Mouse (Mus musculus) spleen, postnatal 10 days (tissue): Measurements from ENCODE around the gene Mettl27.
"Not testable (repeated sequence)": the region's sequence is repeated elsewhere in the genome, so short reads cannot be mapped to it uniquely, and the experiment has no call there.

Experiments
- DNase-seq, 2 experiments: peaks; one replicate each; pipeline ENCODE4 v3.0.0; 2021 to 2022; ENCODE audit warnings: low spot score in 2 of 2

Mettl27 gene

DNA sequence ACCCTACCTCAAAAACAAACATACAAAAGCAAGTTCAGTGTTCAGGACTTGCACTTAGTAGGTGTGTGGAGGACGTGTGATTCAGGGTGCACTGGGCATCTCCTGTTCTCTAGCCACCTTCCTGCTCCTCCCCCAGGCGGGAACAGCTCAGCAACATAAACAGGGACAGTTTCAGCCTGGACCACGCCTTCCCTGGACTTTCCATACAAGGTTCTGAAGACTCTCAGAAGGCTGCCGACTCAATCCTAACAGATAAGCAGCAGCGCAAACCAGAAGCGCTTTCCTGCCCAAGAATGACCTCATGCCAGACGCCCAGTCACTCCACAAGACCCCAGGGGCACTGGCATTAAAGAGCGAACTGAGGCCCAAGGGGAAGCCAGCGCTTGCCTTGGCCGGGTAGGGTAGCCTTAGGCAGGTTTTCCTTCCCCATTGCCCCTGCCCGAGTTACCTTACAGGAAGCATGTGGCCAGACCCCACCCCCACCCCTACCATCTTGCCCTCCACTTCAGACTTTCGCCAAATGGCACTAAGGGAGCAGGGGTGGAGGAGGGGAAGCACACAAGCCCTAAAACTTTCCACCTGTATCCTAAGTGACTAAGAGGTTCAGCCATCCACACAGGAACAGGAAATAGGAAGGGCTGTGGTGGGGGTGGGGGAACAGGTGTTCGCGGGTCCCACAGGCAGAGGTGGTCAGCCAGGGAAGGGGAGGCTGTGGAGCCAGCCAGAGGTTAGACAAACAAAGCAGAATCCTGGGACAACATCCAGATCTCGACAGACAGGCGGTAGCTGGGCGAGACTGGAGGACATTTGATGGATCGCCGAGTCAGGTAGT lies 19.1 kb downstream of the Mettl27 start:
- no peak for DNase-seq

DNA sequence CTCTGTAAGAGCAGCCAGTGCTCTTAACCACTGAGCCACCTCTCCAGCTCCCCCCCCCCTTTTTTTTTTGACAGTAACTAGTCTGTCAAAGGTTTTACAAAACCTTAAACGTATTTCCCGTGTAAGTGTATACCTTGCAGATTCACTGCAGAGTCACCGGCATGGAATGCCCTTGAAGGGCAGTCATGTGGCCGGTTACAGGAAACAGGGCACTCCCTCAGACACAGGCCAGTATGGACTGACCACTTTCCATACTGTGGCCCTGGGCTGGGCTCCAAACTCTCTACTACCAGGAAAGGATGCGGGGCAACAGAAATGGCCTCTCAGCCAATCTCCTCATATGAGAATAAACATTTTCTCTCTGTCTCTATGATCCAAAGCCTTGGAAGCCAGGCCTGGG lies 23.3 kb downstream of the Mettl27 start:
- no peak for DNase-seq

DNA sequence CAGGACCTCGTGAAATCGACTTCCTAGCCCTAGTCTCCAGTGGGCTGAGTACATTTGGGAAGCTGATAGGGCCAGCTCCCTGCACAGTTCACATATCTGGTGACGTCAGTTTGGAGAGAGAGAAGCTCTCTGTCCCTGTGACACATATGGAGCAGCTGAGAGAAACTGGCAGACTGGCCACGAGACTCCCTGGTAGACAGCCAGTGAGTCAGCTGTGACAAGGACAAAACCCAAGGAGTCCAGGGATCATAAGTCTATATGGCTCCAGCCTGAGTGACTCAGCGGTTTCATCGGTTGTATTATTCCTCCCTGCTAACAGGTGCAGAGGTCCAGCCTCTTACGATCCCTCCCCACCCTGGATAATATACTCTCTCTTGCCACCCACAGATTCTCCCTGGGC lies 26.9 kb downstream of the Mettl27 start:
- DNase-seq, result no peak

DNA sequence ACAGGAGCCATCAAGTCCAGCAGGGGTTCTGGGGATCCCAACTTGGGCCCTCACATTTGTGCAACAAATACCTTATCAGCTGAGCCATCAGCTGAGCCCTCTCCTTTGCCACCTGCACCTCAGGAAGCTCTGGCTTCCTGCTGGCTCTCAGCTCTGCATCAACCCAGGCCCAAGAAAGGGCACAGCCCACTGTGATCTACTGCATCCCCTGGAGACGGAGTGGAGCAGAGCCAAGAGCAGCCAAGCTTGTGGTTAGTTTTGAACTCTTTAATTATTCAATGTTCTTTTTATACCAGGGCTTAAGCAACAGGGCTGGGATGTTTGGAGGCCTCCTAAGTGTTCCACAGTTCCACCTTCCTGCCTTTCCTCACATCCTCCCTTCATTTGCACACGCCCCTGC lies 28.3 kb downstream of the Mettl27 start:
- no peak for DNase-seq

DNA sequence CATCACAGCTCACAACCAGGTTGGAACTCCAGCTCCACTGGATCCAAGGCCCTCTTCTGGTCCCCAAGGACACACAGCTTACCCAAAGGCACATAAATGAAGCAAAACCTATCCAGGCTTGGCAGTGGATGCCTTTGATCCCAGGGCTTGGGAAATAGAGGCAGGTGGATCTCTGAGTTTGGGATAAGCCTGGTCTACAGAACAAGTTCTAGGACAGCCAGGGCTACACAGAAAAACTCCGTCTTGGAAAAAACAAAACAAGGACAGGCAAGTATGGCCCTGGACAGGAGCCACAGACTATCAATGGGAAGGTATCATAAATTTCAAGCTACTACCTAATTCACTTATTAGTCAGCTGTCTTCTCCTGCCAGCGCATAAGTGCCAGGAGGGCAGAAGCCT lies 29.4 kb downstream of the Mettl27 start:
- DNase-seq, result no peak

DNA sequence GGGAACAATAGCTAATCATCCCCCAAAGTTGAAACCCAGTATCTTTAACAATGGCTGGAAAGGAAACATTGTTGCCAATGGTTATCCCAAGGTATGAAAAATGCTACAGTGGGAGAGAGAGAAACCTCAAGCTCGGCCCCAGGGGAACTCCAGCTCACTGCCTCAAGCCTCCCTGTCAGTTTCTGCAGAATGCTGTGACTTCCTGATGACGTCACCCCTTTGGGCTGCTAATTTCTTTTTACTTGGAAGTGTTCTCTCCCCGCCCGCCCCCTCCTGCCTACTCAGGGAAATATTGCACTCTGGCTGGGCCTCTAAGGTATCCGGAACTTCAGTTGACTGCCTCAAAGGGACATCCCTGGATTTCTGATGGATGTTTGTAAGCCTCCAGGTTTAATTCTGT lies 31.4 kb downstream of the Mettl27 start:
- no peak for DNase-seq

DNA sequence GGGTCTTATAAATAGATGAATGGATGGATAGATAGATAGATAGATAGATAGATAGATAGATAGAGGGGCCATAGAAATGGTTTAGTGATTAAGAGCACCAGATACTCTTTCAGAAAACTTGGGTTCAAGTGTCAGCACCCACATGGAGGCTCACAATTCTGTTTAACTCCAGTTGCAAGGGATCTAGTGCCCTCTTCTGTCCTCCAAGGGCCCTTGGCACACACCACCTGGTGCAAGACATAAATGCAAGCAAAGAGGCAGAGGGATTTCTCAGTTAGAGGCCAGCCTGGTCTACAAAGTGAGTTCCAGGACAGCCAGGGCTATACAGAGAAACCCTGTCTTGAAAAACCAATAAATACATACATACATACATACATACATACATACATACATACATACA lies 32.5 kb downstream of the Mettl27 start:
- not testable (repeated sequence) for DNase-seq

DNA sequence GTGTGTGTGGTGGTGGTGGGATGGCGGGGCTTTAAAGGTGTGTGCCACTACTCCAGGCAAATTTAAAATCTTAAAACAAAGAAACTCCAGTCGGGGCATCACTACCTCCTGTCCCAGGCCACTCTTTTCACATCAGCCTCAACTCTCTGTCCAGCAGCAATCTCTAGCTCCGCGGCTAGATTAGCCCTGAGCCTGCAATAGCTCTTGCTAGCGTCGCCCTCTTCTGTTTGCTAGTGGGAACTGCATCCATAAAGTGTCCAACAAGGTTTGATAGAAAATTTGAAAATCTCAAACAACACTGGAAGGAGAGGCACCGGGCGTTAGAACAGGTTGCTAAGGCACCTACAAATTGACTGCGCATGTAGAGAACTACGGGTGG lies 33.3 kb downstream of the Mettl27 start:
- DNase-seq, result peak in 1 of 2 experiments; percentile 86

DNA sequence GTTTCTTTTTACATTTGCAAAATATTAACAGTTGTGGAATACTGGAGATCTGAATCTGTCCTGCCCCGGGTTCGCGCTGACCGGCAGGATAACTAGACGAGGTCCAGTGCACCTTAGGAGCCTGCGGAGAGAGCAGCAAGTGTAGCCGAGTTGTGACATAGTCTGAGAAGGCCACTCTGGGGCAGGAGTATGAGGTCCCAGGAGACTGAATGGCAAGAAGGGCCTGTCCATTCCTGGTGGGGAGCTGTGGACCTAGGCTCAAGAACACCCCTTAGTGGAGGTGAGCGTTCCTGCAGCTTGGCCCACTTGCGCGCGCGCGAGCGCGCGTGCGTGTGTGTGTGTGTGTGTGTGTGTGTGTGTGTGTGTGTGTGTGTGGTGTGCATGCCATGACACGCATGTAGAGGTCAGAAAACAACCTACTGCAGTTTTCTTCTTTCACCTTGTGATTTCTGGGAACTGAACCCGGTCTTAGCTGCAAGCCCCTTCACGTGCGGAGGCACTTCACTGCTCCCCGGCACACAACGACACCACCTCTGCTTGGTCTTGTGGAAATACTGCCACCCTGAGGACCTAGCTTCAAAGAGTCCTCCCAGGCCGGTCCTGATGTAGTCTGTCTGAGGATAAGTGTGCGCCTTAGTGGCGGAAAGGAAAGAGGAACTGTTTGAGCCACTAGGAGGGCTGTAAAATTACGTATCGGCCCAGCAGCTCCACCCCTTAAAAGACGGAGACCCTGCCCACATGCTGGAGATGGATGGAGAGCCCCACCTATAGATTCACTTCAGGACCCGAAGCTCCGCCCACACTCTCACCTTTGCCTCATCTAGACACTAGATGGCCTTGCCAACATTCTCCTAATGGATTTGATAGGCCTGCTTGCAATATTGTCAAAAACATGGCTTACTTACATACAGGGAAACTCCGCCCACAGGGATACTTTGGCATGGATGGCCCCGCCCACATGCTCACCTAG lies 34.0 kb downstream of the Mettl27 start:
- DNase-seq, result peak; percentile 70 to 71

DNA sequence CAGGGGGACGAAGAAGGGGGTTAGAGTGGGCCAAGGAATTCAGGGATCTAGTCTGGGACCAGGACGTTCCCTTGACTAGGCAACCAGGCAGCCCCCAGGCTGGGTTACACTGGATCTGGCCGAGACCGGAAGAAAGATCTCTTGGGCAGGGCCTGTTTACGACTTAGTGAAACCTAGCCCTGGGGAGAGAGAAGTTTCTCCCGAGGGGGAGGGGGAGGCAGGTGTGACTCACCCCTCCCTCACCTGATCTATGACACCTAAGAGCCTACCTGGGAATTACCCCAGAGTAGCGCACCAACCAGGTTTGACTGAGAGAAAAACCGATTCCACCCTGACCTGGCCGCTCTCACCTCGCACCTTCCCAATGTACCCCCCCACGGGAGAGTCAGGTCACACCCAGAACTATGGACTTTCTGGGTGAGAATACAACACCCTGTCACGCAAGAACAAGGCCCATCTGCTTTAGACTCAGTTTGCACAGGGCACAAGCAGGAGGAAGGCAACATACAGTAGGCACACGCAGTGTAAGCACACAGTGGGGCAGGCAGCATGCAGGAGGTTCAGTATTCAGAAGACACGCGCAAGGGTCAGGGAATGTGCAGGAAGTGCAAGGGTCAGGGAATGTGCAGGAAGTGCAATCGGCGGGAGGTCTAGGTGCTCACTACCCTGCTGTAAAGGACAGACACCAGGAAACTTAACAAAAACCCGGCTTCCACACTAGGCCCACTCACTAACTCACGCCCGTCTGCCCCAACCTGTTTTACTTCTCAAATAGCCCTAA lies 35.2 kb downstream of the Mettl27 start:
- no peak for DNase-seq

DNA sequence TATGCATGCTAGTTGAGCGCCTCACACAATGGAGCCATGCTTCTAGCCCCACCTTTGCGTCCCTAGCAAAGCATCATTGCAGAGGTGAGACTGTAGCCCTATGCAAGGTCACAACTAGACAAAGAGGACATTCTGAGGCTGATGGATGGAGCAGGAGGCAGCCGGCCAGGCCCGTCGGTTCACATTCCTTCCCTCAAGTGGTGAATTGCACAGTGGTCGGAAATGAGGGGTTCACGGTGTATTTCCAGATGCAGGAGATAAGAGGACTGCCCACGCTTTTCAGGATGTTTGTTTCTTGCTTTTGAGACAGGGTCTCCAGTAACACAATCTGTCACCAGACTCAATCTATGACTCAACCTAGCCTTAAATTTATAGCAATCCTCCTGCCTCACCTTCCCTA lies 38.5 kb downstream of the Mettl27 start:
- DNase-seq, result no peak

DNA sequence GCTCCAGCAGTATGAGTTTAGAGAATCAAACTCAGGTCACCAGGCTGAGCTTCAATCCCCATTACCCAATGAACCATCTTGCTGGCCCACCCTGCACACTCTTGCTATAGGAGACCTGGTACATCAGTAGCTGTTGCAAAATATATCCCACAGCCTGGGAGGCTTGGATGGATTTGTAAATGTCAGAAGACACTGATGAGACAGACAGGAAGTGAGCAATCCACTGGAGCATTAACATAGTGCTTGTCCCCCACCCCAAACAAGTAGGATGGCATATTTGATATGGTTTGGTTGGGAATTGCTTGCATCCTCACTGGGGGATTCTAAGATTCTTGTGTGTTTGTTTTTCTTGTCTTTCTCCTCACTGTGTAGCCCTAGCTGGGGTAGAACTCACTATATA lies 40.9 kb downstream of the Mettl27 start:
- DNase-seq, result no peak

DNA sequence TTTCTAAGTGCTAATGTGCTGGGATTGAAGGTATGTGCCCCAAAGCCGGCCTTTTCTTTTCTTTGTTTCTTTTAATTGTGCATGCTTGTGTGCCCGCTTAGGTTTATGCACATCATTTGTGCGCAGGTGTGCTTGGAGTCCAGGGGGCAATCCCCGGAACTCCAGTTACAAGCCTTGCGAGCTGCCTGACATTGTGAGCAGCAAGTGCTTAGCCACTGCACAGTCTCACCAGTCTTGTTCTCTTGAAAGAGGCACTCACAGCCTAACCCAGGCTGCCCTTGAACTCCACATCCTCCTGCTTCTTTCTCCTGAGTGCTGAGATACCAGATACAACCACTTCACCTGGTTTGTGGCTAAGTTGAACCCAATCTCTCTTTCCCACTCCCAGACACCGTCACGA lies 41.4 kb downstream of the Mettl27 start:
- no peak for DNase-seq

DNA sequence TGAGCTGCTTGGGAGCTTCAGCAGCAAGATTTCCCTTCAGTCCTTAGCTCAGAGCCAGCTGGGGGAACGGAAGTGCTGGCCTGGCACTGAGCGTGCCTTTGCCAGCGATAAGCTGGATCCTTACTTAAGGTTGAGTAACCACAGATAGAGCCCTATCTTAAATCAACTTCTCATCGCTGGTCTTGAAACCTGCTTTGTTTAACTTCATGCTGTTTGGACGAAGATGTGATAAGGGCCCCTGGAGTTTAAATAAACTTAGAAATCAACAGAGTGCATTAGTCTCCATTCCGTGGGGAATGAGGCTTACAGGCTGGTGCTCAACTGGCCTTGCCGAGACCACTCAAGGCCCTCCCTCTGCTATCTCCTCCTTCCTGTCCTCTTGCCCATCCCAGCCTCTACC lies 42.1 kb downstream of the Mettl27 start:
- DNase-seq, result no peak

DNA sequence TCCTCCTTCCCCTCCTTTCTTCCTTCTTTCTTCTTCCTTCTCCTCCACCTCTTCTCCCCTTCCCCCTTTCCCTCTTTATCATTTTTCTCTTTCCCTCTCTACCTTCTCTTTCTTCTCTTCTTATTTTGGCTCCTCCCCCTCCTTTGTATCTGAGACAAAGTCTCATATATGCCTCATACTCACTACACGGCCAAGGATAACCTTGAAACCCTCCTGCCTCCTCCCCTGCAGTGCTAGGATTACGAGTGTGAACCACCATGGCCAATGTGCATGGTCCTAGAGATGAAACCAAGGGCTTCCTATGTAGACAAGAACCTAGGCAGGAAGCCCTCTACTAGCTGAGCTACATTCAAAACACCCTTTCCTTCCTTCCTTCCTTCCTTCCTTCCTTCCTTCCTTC lies 42.8 kb downstream of the Mettl27 start:
- DNase-seq, result no peak

DNA sequence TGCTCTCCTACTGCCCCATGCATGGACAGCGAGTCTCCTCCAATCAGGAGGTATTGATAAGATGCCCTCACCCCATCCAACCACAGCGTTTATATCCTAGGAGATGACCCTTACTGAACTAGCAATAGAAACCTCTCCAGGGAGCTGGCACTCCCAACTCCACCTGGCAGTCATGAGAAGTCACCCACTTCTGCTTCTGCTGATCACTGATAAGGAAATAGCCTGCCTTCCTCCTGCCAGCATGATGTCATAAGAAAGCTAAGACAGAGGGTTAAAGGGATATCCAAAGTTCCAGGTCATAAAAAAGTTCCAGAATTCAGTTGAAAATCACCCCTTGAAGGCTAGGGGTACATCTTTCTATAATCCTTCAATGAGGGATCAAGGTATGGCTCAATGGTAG lies 44.0 kb downstream of the Mettl27 start:
- peak; percentile 37 to 46 for DNase-seq

DNA sequence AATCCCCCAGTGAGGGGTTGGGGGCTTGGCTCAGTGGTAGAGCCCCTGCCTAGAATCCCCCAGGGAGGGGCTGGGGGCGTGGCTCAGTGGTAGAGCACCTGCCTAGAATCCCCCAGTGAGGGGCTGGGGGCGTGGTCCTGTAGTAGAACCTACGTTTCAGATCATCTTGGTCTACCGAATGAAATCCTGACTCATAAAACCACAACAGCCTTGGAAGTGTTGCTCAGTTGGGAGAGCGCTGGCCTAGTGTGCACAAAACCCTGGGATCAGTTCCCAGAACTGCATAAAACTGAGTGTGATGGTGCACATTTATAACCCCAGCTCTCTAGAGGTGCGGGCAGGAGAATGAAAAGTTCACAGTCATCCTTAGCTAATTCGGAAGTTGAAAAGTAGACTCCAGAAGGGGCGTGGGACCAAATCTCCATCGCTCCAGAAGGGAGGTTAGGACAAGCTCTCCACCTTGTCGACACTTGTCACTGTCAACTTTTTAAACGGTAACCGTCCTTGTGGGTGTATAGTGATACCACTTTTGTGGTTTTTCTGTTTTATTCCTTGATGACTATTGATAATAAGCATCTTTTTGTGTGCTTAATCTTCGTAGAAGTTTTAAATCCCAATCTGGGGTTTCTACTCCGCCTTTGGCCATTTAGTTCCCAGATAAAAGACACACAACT lies 44.5 kb downstream of the Mettl27 start:
- no peak for DNase-seq

DNA sequence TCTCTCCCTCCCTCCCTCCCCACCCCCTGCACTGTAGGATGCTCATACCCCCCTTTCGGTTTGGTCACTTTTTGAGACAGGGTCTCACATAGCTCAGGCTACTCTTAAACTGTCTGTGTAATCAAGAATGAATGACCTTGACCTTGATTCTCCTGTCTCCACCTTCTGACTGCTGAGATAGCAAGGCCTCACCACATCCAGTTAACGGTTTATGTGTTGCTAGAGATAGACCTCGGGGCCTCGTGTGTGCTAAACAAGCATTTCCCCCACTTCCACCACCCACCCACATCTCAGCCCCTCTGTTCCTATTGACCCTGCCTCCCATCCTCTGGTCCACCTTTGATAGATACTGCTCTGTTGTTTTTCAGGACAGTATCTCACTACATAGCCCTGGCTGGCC lies 45.7 kb downstream of the Mettl27 start:
- DNase-seq, result no peak

DNA sequence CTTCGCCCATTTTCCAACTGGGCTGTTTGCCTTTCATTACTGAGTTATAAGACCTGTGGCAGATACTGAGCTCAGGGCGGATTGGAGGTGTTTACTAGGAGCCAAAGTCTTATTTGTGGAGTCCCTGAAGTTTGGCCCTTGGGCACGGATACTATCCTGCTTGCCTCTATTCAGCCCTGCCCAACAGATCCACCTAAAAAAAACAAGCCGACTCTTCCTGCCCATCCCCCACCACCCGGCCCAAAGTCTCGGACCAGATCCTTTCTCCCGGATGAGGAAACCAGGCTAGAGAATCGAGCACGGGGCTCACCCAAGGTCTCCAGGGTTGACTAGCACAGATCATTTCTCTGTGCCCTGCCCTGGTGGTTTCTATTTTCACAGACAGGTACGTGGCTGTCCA lies 49.0 kb downstream of the Mettl27 start:
- no peak for DNase-seq

DNA sequence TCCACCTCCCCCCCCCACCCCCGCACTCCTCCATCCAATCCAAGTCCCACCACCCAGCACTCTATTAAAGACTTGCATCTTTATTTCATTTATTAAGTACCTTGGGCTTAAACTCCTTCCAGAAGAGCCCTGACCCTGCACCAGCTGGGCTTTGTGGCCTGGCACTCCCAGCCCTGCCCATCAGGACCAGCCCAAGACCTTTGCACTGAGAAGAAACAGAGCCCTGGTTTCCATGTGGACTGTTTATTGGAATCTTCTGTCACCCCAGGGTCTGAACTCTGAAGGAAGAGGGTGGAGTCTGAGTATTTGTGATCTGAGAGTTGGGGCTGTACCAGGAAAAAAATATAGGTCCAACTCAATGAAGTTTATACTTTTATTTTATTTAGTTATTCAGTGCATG lies 50.9 kb downstream of the Mettl27 start:
- no peak for DNase-seq

DNA sequence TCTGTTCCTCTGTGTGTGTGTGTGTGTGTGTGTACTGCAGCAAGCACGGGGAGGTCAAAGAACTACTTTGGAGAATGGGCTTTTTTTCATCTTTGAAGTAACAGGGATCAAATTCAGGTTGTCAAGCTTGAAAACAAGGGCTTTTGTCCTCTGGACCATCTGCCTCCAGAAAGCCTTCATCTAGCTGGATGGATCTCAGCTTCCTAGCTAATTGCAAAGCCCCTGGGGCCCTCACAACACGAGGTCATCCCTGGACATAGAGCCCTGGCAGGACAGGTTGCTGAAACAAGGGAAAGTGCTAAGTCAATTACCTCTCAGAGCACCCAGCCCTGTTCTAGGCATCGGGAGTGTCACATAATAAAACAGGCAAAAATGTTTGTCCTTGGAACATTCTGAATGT lies 51.6 kb downstream of the Mettl27 start:
- no peak for DNase-seq
